Mouse (Mus musculus): ENCODE data around the gene Vmn2r49. TPM values are rescaled to one million over a fixed set of nuclear protein-coding genes. Genes with fewer than 3 reads are reported as not detected.
"Not testable (repeated sequence)": the region's sequence is repeated elsewhere in the genome, so short reads cannot be mapped to it uniquely, and the experiment has no call there.

The Vmn2r49 gene
- not detected in 2 replicates for polyA plus RNA-seq (2015; fragmentation: Nextera tagmentation; extraction: Ambion mirVana)

DNA sequence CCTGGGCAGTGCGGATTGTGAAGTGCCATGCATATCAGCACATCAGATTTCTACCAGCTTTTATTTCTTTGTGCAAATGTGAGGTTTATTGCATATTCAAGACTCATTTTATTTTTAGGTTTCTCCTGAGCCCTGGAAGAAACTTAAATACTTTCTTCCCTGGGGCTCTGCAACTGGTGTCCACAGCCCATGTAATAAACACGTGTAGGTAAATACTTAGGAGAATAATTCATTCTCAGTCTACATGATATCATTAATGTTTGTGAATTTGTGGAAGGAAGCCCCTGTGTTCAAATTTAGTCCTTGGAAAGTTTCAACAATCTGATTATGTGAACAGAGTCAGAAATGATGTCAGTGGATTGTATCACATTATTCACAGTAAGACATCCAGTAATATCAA is at the start of gene Vmn2r49:
TSS of gene Vmn2r49 (minus strand) at position 101 of the 400 bp plus-strand sequence.
- WGBS: no CpG with 5 or more reads among the region's 2 CpGs
- H3K4me3 ChIP-seq (replicated peaks; ENCODE audit: low read length); H3K27ac ChIP-seq (ENCODE audit: low read length); H3K36me3 ChIP-seq (ENCODE audit: control insufficient read depth, insufficient read depth); H3K9me3 ChIP-seq (ENCODE audit: control insufficient read depth, low read length); H3K4me2 ChIP-seq (ENCODE audit: low read length); H3K9ac ChIP-seq (replicated peaks; ENCODE audit: low read depth, low read length); ATAC-seq; H3K4me1 ChIP-seq (replicated peaks; ENCODE audit: control insufficient read depth, insufficient read depth, low read length); H3K27me3 ChIP-seq (replicated peaks; ENCODE audit: control insufficient read depth, insufficient read depth, low read length): not testable (repeated sequence)

DNA sequence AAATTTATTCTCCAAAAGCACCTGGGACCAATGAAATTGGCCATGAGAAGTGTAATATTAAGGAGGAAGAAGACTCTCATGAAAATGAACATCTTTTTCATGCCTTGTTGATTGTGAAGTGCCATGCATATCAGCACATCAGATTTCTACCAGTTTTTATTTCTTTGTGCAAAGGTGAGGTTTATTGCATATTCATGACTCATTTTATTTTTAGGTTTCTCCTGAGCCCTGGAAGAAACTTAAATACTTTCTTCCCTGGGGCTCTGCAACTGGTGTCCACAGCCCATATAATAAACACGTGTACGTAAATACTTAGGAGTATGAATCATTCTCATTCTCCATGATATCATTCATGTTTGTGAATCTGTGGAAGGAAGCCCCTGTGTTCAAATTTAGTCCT is 38.6 kb downstream of the Vmn2r49 start, which contains the start of gene Vmn2r48:
TSS of gene Vmn2r48 (minus strand) at position 101 of the 400 bp plus-strand sequence.
- H3K4me2 ChIP-seq (ENCODE audit: low read length); H3K9me3 ChIP-seq (ENCODE audit: control insufficient read depth, low read length); H3K4me1 ChIP-seq (replicated peaks; ENCODE audit: control insufficient read depth, insufficient read depth, low read length); ATAC-seq; H3K9ac ChIP-seq (replicated peaks; ENCODE audit: low read depth, low read length); H3K4me3 ChIP-seq (replicated peaks; ENCODE audit: low read length); H3K27me3 ChIP-seq (replicated peaks; ENCODE audit: control insufficient read depth, insufficient read depth, low read length); H3K36me3 ChIP-seq (ENCODE audit: control insufficient read depth, insufficient read depth); H3K27ac ChIP-seq (ENCODE audit: low read length): not testable (repeated sequence)
- 85% methylated on average over 2 of the region's 2 CpGs for WGBS

Other genes starting within 250 kb of the Vmn2r49 start
- not detected in 2 replicates for gene Vmn2r46, start 221.7 kb downstream of the Vmn2r49 start, polyA plus RNA-seq (2015; fragmentation: Nextera tagmentation; extraction: Ambion mirVana)
- not detected in 2 replicates for gene Vmn2r47, start 150.9 kb downstream of the Vmn2r49 start, polyA plus RNA-seq (2015; fragmentation: Nextera tagmentation; extraction: Ambion mirVana)
- not detected in 2 replicates for gene Vmn2r48, start 38.7 kb downstream of the Vmn2r49 start, polyA plus RNA-seq (2015; fragmentation: Nextera tagmentation; extraction: Ambion mirVana)
- not detected in 2 replicates for gene Vmn2r50, start 61.0 kb upstream of the Vmn2r49 start, polyA plus RNA-seq (2015; fragmentation: Nextera tagmentation; extraction: Ambion mirVana)
- gene Vmn2r51, start 113.5 kb upstream of the Vmn2r49 start, polyA plus RNA-seq (2015; fragmentation: Nextera tagmentation; extraction: Ambion mirVana): not detected in 2 replicates
- gene Vmn2r52, start 184.3 kb upstream of the Vmn2r49 start, polyA plus RNA-seq (2015; fragmentation: Nextera tagmentation; extraction: Ambion mirVana): not detected in 2 replicates